Mouse (Mus musculus): ENCODE measurements at regions not wholly inside any gene's neighbourhood (a gene's known extent, or its start where the extent isn't known, plus 50 kb on each side); places are given as distances from the start of the nearest gene placed in this dataset.

- in situ Hi-C loops (cut with MboI; ENCODE audit: low sequenced_read_pairs), result no loop called here
Observed at GRCm38 (mm10) chr10:117517071-117517714, 112.1 kb upstream of the Cpm start.

GRCm38 (mm10) chr10:117516510-117516909 is 112.8 kb upstream of the Cpm start:
- in situ Hi-C loops (cut with MboI; ENCODE audit: low sequenced_read_pairs), result no loop called here

GRCm38 (mm10) chr10:117515777-117516501 is 113.4 kb upstream of the Cpm start:
- in situ Hi-C loops (cut with MboI; ENCODE audit: low sequenced_read_pairs), result no loop called here

GRCm38 (mm10) chr10:117515039-117515438 is 114.3 kb upstream of the Cpm start:
- in situ Hi-C loops (cut with MboI; ENCODE audit: low sequenced_read_pairs), result no loop called here

GRCm38 (mm10) chr10:117513925-117514546 is 115.3 kb upstream of the Cpm start:
- in situ Hi-C loops (cut with MboI; ENCODE audit: low sequenced_read_pairs), result no loop called here

- in situ Hi-C loops (cut with MboI; ENCODE audit: low sequenced_read_pairs), result no loop called here
Observed at GRCm38 (mm10) chr10:117512424-117513257, 116.7 kb upstream of the Cpm start.

GRCm38 (mm10) chr10:117511483-117512406 is 117.6 kb upstream of the Cpm start:
- in situ Hi-C loops (cut with MboI; ENCODE audit: low sequenced_read_pairs), result no loop called here

- in situ Hi-C loops (cut with MboI; ENCODE audit: low sequenced_read_pairs), result no loop called here
Observed at GRCm38 (mm10) chr10:117510529-117511482, 118.5 kb upstream of the Cpm start.

- in situ Hi-C loops (cut with MboI; ENCODE audit: low sequenced_read_pairs), result no loop called here
Observed at GRCm38 (mm10) chr10:117510224-117510486, 119.1 kb upstream of the Cpm start.

- in situ Hi-C loops (cut with MboI; ENCODE audit: low sequenced_read_pairs), result no loop called here
Observed at GRCm38 (mm10) chr10:117509431-117510223, 119.7 kb upstream of the Cpm start.

- in situ Hi-C loops (cut with MboI; ENCODE audit: low sequenced_read_pairs), result no loop called here
Observed at GRCm38 (mm10) chr10:117506252-117506992, 122.9 kb upstream of the Cpm start.

GRCm38 (mm10) chr10:117505529-117505928 is 123.8 kb upstream of the Cpm start:
- in situ Hi-C loops (cut with MboI; ENCODE audit: low sequenced_read_pairs), result no loop called here

GRCm38 (mm10) chr10:117505057-117505456 is 124.2 kb upstream of the Cpm start:
- in situ Hi-C loops (cut with MboI; ENCODE audit: low sequenced_read_pairs), result no loop called here

- in situ Hi-C loops (cut with MboI; ENCODE audit: low sequenced_read_pairs), result no loop called here
Observed at GRCm38 (mm10) chr10:117504267-117504902, 124.6 kb upstream of the Cpsf6 start.

GRCm38 (mm10) chr10:117503222-117504184 is 123.7 kb upstream of the Cpsf6 start:
- in situ Hi-C loops (cut with MboI; ENCODE audit: low sequenced_read_pairs), result no loop called here

GRCm38 (mm10) chr10:117502731-117503130 is 122.9 kb upstream of the Cpsf6 start:
- in situ Hi-C loops (cut with MboI; ENCODE audit: low sequenced_read_pairs), result no loop called here

Measured in CH12F3 (cell line).